Mouse (Mus musculus): ENCODE results near the gene Fndc5.

The Fndc5 gene

GRCm38 (mm10) chr4:129124652-129125146 lies 12.1 kb upstream of the Fndc5 start:
- no peak for DNase-seq

- peak; percentile 32 for DNase-seq
Observed at GRCm38 (mm10) chr4:129125736-129126451, 10.9 kb upstream of the Fndc5 start.

- no peak for DNase-seq
Observed at GRCm38 (mm10) chr4:129128582-129129338, 8.0 kb upstream of the Fndc5 start.

DNA sequence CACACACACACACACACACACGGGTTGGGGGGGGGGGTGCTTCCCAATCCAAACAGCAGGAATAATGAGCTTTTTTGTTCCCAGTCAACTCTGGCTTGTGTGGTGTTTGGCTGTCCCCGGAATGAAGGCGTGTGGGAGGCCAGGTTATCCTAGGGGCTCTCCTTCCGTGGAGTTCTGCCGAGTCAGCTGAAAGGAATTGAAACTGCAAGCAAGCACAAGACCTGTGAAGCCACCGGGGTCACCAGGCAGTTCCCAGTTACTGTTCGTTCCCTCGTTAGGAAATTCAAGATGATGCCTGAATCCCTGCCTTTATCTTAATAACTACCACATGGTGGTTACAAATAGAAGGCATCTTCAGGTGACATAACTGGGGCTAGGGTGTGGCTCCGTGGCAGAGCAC lies 7.4 kb upstream of the Fndc5 start:
- DNase-seq = no peak

DNA sequence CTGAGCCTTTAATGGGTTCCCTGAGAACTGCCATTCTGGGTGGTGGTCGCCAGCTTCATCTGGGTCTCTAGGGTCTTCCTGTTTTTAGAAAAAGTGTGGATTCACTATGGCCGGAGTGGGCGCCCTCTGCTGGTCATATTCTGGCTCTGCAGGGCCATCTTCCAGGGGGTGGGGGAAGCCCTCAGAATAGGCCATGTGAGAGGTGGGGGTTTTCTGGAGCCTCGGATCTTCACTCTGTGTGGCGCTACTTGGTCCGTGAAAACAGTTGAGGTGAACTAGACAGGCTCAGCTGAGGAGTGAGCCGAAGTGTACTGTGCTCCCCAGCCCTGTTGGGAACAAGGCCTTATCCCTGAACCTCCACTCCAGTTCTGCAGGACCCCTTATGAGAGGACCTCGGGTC lies 6.7 kb upstream of the Fndc5 start:
- peak; percentile 56 for DNase-seq

- peak; percentile 56 for DNase-seq
Observed at GRCm38 (mm10) chr4:129130755-129131303, 6.0 kb upstream of the Fndc5 start.

- peak; percentile 82 for DNase-seq
Observed at GRCm38 (mm10) chr4:129134799-129135585, 1.8 kb upstream of the Fndc5 start.

- DNase-seq = no peak
Observed at GRCm38 (mm10) chr4:129135637-129136036, 1.2 kb upstream of the Fndc5 start.

- DNase-seq = no peak
Observed at GRCm38 (mm10) chr4:129136189-129136578, 615 bp upstream of the Fndc5 start.

DNA sequence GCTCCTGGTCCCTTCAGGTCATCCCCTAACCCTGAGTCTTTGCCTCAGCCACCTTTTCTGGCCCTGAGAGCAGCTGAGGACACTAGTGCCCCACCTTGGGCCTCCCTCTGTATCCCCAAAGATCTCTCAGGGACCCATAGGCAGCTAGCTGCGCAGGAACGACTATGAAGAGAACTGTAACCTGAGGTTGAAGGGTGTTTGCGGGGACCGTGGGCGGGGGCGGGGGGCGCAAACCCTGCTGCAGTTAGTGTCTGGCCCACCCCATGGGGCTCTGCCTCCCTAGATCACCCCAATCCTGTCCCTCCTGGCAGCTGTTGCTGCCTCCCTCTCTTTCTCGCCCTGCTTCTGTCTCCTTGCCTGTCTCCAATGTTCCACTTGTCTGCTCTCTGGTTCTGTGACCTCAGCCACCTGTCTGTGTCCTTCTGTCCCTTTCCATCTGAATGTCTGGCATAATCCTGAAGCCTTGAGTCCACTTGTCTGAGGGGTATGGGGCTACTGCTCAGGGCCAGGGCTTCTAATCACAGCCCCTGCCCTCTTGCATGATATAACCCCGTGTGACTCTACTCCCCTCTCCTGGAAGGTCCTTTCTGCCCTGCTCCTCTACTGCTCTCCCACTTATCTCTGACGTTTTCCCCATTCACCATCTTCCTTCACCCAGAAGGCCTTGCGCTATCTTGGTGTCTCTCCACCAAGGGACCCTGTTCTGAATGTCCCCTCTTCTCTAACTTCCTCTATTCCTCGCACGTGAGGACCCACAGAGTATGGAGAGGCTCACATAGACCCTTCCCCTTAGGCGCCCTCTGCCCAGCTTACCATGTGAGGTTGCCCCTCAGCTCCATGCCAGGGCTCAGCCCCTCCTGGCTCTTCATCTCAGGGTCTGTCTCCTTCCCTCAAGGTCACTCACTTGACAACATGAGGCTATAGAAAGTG lies 858 bp downstream of the Fndc5 start:
- DNase-seq = no peak

DNA sequence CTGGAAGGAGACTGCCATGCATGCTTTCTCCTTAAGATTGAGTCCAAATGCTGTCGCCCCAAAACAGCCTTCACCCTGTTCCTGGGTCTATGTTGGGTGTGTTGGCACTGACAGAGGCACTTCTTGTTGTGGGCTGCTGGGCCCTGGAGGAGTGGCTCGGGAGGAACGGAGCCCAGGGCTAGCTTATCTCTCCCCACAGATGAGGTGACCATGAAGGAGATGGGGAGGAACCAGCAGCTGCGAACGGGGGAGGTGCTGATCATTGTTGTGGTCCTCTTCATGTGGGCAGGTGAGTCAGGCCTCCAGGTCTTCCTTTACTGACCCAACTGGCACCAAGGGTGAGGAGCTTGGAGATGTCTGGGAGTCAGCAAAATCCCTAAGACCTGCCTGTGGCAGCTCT lies 2.8 kb downstream of the Fndc5 start:
- no peak for DNase-seq

GRCm38 (mm10) chr4:129140808-129141207 lies 4.0 kb downstream of the Fndc5 start:
- DNase-seq = no peak

GRCm38 (mm10) chr4:129141560-129142438 lies 5.0 kb downstream of the Fndc5 start:
- no peak for DNase-seq

GRCm38 (mm10) chr4:129142439-129143045 lies 5.7 kb downstream of the Fndc5 start:
- no peak for DNase-seq

GRCm38 (mm10) chr4:129143509-129143908 lies 6.7 kb downstream of the Fndc5 start:
- DNase-seq = no peak

- DNase-seq = no peak
Observed at GRCm38 (mm10) chr4:129144401-129145367, 7.9 kb downstream of the Fndc5 start.

DNA sequence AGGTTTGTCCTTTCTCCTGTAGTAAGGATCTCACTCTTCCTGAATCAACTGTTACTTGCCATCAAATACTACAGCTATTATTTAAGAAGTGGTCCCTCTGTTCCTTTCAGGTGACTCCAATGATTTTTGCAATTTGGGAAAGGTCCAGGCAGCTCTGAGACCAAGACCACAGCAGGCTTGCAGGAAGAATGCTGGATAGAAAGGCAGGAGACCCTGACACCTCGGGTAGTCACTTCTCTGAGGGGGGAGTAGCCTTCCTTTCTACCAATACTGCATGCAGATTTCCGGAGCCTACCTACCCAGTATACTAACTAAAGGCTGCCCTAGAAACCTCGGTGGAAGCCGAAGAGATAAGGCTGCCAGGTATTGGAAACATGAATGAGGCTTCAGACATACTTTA lies 8.6 kb downstream of the Fndc5 start:
- no peak for DNase-seq

- no peak for DNase-seq
Observed at GRCm38 (mm10) chr4:129145943-129146342, 9.1 kb downstream of the Fndc5 start.

DNA sequence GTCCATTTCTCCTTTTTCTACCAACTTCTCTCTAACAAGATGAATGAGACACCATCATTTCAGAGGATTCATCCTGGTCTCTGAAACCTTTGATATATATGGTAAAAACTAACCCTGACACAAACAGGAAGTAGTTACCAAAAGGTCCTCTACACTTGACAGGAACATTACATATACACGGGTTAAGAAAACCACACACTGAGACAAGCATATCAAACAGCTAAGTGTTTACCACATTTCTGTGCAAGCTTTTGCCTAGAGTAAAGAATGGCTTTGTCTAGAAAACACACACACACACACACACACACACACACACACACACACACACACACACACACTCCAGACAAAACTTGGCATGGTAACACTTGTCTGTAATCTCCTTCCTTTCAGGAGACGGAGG lies 9.6 kb downstream of the Fndc5 start:
- DNase-seq = no peak
